Mouse (Mus musculus) right cerebral cortex, postnatal 10 days (tissue): ENCODE results near the gene Tspyl2.
A peak's percentile ranks its signal among the peaks of the same experiment; 100 is the strongest.
"Not testable (repeated sequence)": the region's sequence is repeated elsewhere in the genome, so short reads cannot be mapped to it uniquely, and the experiment has no call there.

ENCODE experiments used
- DNase-seq, 2 experiments: peaks; one replicate each; pipeline ENCODE4 v3.0.0; 2021; ENCODE audit warnings: low spot score in 2 of 2

The Tspyl2 gene

DNA sequence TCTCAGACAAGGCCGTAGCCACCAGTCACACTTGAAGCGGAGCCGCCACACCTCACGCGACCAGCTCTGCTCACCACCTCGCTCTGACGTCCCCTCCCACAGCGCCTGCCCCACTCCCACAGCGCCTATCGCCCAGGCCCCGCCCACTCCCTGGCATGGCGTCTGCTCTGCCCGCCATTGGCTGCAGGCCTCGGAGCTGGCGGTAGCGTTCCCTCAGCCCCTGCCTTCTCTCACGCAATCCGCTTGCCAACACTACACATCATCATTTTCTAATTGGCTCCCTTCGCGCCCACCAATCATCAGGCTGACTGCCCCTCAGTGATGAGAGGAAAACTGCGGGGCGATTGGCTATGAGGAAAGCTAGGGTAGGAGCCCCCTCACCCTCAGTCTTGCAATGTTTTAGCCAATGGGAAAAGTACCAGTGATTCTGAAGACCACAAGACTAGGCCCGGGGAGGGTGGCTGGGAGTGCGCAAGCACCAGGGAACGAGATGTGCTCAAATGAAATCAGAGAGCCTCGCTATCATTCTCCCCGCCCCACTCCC, at the start of gene Tspyl2:
TSS of gene Tspyl2 (minus strand) at position 68 of the 544 bp plus-strand sequence.
- peak; percentile 96 to 98 for DNase-seq

DNA sequence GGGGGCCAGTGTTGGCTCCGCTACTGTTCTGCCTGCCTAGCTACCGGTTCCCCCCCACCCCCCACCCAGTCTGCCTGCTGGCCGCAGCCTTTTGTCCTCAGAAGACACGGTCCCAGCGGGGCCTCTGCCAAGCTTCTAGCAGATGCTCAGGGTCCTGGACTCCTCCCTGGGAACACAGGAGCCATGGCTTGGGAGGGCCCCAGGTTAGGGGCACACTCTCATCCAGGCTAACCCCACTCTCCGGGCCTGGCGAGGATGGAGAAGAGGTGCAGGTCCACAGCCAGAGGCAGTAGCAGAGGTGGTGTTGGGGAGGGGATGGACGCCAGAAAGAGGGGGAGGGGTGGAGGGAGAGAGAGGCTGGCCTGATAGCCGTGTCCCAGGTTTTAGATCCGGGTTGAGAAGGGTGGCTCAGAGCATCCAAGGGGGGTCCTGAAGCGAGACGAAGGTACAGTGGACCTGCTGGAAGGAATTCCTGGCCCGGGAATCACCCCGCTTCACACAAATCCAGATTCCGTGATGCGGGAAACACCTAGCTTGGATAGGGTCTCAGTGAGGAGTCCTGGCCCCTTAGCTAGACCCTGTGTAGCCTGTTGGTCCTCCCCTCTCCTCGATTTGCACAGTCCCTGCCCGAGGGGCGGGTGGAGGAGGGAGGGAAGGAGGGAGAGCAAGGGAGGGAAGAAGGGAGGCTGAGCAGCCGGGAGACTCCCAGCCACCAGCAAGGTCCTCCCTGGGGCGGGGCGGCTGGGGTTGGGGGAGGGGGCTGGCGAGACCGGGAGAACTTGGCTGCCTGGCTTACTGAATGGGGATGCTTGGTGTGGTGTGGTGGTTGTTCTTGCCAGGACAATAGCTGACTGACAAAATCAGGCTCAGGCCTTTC, 26.4 kb upstream of the Tspyl2 start, which contains the start of gene Gpr173:
TSS of gene Gpr173 (minus strand) at position 308 of the 877 bp plus-strand sequence.
- DNase-seq, result peak; percentile 76 to 80

DNA sequence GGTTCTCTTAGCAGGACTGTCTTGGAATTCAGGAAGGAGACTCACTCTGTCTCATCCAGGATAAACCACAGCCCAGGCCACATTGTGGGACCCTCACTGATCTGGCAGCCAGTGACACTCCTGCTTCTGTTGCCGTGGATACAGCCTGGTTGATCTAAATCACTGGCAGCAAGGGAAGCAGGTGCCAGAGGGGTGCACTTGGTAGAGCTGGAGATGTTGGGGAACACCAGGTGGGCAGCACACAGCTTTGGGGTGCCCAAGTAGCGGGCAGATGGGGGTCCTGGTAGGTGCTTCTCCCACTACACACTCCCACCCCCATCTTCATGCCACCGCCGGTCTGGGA, 25.8 kb upstream of the Tspyl2 start:
- DNase-seq, result peak; percentile 27 to 45

DNA sequence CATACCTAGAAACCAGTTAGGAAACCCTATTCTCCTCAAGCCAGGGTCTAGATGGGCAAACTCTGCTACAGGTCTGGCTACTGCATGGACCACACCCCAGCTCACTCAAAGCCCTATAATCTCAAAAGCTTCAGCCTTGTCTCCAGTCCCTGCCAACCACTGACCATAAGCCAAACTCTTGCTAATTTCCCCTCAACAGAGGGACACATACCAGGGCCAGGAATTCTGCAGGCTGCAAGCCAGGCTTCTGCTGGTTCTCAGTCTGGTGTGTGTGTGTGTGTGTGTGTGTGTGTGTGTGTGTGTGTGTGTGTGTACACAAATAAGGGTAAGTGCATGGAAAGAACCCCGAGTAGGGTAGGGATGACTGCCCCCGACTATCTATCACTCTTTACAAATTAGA, 24.2 kb upstream of the Tspyl2 start:
- peak in 1 of 2 experiments; percentile 40 for DNase-seq

DNA sequence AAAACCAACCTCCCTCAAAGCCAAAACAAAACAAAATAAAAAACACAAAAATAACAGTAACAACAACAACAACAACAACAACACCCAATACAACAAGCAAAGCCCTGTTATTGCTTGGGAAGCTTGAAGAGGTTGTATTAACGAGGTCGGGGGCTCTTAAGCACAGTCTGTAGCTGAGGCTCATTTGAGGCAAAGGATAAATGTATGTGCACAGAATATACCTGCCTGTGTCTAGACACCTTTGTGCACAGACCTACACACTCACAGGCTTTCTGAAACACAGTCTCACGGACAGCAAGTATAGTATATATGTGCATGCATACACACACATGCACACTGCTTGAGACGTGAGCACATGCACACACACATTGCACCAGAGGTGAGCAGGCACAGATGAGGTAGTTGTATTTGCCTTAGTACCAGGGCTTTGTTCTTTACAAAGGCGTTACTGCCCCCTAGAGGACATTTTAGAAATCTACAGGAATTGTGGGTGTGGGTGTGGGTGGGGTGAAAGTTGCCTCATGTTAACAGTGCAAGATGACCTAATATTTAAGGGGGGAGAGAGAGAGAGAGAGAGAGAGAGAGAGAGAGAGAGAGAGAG, 10.4 kb upstream of the Tspyl2 start:
- no peak for DNase-seq

DNA sequence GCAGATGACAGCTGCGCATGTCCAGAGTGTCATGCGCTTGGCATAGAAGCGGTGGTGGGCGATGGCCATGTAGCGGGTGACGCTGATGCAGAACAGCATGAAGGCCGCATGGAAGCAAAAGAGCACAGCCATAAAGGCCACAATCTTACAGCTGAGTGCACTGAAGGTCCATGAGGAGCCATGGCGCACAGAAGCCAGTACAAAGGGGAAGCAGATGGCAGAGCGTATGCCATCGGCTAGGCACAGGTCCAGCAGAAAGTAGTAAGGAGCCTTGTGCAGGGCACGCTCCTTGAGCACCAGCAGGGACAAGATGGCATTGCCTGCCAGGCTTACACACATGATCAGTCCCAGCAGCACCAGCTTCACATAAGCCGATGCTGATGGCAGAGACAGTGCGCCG, 4.8 kb upstream of the Tspyl2 start:
- DNase-seq, result no peak

DNA sequence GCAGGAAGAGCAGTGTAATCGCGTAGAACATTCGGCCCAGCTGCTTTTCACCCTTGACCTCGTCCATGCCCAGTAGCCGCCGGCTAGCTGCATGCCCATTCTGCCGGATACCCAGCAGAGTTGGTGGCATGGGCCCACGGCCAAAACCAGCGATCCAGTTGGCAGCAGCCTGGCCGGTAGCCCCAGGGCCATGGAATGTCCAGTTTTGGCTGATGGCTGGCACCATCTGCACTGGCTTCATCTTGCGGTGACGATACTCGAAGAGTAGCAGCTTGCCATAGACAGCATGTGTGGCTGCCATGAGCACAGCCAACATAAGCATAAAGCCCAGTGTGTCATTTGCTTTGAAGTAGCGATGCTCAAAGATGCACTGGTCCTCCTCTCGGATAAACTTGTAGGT, 4.4 kb upstream of the Tspyl2 start:
- DNase-seq, result peak in 1 of 2 experiments; percentile 32

DNA sequence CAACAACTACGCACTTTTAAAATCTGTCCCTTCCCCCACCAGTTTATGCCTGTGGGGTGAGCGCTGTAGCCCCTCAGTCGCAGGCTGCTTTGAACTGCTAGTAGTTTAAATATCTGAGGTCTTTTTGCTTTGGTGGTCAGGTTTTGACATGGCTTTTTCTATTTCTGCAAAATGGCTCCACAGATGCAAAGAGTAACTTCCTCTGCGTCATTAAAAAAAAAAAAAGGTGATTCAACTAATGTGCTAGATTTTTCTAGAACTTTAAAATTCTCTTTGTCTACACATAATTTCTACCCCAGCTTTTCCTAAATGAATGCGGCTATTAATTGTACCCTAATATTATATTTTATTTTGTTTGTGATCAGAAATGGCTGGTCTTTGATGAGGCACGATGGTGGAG, 678 bp upstream of the Tspyl2 start:
- no peak for DNase-seq

DNA sequence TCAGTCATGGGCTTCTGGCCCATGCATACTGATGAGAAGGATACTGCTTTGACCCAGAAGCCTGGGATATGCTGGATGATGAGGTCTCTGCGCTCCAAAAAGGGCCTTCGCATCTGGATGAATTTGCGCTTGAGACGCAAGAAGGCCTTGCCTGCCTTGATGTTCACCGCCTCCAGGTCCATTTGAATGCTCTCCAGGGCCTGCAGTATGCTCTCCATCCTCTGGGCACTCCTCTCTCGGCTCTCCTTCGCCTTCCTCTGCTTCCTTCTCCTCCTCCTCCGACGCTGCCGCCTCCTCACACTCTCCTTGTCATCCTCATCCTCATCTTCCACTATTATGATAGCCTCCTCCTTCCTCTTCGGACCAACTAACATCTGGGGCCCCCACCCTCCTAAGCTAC, 729 bp downstream of the Tspyl2 start:
- DNase-seq, result peak in 1 of 2 experiments; percentile 29

DNA sequence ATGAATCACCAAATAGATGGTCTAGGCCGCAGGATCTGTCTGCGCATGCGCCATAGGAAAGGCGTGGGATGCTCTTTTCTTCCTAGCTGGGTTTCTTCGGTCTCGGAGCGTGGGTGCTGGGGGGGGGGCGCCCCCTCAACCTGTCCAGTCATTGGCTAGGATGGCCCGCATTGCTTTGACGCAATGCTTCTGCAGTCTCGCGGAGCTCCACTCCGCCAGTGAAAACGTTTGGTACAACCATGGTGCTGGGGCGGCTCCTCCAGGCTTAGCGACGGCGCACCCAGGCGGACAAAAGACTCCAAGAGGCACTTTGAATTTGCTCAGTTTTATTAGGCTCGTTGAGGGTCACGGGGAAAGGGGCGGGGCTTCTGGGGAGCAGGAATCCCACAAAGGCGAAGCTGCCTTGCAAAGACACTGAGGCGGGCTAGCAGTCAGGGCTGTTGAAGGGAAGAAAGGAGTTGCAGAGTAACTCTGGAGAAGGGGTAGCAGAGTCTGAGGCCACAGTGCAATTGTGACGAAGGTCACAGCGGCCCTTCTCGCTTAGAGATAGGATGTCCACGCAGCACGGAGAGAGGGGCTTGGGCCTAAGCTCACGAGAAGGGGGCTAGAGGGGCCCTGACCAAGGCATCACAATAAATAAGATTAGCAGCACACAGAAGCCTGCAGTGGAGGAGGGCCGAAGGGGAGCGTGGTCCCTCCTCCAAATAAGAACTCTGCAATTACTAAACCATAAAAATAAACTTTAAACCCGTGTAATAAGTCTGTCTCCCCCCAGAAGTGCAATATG, 5.5 kb downstream of the Tspyl2 start:
- DNase-seq, result peak; percentile 91 to 96

DNA sequence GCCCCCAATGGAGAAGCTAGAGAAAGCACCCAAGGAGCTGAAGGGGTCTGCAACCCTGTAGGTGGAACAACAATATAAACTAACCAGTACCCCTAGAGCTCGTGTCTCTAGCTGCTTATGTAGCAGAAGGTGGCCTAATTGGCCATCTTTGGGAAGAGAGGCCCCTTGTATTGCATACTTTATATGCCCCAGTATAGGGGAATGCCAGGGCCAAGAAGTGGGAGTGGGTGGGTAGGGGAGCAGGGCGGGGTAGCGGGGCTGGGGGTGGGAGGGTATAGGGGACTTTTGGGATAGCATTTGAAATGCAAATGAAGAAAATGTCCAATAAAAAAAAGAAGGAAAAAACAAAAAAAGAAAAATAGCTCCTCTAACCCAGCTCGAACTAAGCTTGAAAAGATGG, 6.1 kb downstream of the Tspyl2 start:
- not testable (repeated sequence) for DNase-seq

DNA sequence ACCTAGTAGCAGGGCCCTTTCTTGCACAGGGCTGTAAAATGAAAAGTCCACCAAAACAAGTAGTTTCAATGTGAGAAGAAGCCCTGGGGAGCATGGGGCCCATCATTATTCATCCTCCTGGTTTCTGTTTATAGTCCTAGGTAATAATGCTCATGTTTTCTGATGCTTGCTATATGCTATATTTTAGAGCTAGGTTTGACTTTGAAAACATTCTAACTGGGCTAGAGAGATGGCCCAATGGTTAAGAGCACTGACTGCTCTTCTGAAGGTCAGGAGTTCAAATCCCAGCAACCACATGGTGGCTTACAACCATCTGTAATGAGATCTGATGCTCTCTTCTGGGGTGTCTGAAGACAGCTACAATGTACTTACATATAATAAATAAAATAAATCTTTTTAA, 12.8 kb downstream of the Tspyl2 start:
- DNase-seq, result not testable (repeated sequence)

DNA sequence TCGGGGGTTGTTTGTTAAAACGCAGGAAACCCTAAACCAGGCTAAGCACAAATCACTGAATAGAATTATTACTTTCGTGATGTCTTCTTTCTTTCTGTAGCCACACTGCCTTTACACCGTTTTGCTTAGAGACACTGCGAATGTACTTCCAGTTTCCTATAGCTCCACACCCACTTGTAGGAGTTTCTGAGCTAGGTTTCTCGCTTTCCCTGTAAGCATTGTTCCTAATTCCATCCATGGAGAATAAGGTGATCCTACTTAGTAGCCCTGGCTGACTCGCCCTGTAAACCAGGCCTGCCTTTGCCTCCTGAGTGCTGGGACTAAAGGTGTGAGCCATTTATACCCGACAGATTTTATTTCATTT, 14.6 kb downstream of the Tspyl2 start:
- DNase-seq, result no peak

DNA sequence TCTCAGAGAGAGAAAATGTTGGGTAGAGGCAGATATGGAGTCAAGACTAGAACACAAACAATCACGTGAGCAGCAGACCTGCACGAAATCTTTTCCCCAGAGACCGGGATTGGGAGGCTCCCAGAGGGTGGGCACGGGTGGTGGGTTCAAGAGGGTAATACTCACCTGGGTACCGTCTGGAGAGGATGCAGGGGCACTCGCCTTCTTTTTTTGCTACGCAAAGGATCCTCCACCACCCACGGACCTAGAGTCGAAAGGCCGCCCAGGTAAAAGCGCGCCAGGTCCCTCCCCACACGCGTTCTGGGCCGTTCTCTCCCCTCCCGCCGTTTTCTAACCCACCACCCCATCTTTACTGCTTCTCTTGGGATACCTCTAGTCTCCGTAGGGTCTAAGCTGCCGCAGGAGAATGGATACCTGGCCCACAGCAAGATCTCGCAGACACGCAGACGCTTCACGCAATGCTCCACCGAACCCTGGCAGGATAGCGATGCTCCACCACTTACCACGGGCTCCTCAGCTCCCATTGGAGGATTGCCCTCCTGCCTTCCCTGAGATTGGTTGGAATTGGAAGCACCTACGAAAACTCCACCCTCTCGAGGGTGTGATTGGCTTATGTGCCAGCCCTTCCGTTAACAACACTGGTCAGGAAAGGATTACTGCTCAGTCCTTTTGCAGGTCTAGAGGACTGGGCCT, 15.1 kb downstream of the Tspyl2 start, which contains the start of gene Kantr:
TSS of gene Kantr (minus strand) at position 500 of the 693 bp plus-strand sequence.
- peak; percentile 91 to 93 for DNase-seq

DNA sequence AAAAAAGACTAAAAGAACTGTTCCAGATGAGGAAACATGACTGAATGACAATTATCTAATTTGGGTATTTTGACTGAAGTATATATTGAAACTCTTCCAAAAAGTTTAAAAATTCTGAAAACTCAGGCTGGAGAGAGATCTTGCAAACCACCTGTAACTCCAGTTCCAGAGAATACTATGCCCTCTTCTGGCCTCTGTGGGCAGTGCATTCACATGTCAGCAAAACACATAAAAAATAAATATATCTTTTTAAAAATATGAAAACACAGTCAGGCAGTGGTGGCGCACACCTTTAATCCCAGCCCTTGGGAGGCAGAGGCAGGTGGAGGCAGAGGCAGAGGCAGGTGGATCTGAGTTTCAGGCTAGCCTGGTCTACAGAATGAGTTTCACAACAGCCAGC, 18.6 kb downstream of the Tspyl2 start:
- no peak for DNase-seq

DNA sequence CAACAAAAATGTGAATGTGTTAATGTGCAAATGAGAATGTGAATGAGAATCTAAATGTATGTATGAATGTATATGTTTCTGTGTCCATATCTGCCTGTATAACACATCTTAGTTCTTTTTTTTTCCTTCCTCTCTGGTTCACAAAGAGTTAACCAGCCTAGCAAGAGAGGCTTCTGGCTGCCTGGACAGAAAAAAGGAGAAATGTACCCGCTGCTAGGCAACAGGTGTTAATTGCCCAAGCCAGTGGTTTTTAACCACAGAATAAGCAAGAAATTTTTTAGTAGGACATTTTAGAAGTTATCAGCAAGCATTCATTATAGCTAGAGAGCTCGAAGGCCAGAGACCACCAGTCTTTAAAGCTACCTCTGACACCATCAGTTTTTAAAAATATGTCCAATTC, 19.4 kb downstream of the Tspyl2 start:
- no peak for DNase-seq

DNA sequence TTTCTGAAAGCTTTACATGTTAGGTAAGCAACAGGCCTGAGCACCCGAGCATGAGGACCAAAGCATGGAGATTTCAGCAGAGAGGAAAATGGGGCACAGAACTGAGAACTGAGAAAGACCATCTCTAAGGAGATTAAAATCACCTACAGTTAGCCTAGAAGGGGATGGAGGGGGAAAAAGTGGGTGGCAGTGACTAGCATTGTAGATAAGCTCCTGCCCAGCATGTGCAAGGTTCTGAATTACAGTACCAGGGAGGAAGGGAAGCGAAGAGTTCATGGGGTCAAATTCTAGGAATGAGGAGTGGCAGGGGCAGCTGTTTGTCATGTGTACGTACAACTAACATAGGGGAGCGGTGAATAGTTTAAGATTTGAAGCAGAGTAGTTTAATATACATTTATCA, 21.7 kb downstream of the Tspyl2 start:
- no peak for DNase-seq

DNA sequence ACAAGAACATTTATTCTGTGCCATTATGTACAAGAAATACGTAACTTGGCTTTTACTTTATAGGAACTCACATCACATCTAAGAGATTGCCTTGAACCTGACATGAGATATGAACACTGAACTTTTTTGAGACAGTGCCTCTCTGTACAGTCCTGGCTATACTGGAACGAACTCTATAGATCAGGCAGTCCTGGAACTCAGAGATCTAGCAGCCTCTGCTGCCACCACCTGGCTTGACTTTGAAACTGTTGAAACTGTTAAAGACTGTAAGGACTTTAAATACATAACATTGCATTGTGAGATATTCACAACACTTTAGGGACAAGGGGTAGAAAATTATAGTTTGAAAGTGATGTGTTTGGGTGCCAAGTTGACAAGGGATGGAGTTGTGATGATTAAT, 34.3 kb downstream of the Tspyl2 start:
- peak in 1 of 2 experiments; percentile 55 for DNase-seq

DNA sequence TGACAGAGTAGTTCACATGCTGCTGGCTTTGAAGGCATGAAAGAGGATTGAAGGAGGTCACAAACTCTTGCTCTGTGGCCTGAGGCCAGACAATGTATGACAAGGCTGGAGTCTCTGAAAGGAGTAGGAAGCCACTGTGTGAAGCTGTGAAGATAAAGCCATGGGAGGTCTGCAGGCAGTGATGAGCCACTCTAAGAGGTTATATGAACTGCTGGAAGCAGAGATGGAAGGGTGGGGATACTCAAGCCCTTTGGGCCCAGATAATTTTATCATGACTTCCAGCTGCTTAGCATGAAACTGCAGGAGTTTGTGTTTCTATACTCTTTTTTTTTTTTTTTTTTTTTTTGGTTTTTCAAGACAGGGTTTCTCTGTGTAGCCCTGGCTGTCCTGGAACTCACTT, 34.9 kb downstream of the Tspyl2 start:
- no peak for DNase-seq

DNA sequence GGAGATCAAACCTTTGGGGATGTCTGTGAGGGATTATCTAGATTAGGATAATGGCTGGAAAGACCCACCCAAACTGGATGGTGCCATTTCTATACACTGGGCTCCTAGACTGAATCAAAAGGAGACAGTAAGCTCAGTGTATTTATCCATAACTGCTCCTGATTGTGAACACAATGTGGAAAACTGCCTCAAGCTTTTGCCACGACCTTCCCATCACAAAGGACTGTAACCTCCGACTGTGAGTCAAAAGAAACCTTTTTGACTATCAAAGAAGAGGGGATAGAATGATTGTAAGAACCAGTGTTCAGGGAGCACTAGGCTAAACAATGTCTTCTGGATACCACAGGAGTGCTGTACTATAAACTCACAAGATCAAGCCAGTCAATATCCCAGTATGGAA, 36.0 kb downstream of the Tspyl2 start:
- DNase-seq, result no peak

DNA sequence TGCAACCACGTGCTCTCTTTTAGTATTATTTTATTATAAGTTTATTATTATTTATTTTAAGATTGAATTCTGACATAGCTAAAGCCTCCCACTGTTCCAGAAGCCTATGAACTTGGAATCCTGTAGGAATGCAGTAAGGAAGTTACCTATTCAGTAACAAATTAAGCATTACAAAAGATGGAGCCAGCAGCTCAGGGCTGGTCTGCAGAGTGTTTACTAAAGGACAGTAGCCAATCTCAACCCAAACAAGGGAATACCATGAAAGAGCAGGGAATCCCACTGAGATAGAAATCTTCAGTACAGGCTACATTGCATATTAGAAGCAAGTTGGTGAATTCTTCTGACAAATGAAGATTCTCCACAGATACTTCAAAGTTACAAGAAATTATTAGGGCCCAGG, 55.2 kb downstream of the Tspyl2 start:
- DNase-seq, result not testable (repeated sequence)
